In genomic region chr1:183117827-183118825, GRCm38 (mm10) we compare ENCODE assay signal across 10 mouse cellular contexts.
DNase-seq lines count a peak whose midpoint lies in the region; ATAC-seq lines count a peak whose summit lies in the region.
"Had no signal": no experiment of that assay in that cellular context is flagged by ENCODE, and none has a peak within 500 bp of the region (broad histone marks: within the 10 kb centered on the region; RNA-seq: fewer than 3 reads in every experiment).

No protein-coding gene starts in this region.

- peak; percentile 50 to 65 for DNase-seq in cerebellum, postnatal 10 days
- DNase-seq in cerebellum, adult 9-11 months: no peak
- DNase-seq in kidney, postnatal 4 days: peak; percentile 43 to 60
- no peak for DNase-seq in kidney, postnatal 25 days
- DNase-seq in forebrain, embryonic 14.5 days (ENCODE audit: low spot score): peak; percentile 85
- no peak for DNase-seq in midbrain, embryonic 10.5 days (ENCODE audit: low spot score)
- no peak for DNase-seq in thymus, postnatal 0 days (ENCODE audit: low spot score)
- no peak for DNase-seq in embryo, embryonic 9.5 days (ENCODE audit: extremely low spot score)
- DNase-seq: right cerebral cortex, postnatal 25 days had no signal

- H3K9ac ChIP-seq in forebrain, embryonic 14.5 days (ENCODE audit: low read length): 0 out of 2 replicates have a peak overlapping the region, but pooled peaks have one; percentile 6
- H3K9ac ChIP-seq: liver, embryonic 14.5 days had no signal

- no peak overlapping the region for H3K4me3 ChIP-seq in forebrain, embryonic 14.5 days (ENCODE audit: low read depth, low read length)
- no peak overlapping the region for H3K4me3 ChIP-seq in midbrain, embryonic 10.5 days

- no peaks in the 10 kb centered on the region for H3K36me3 ChIP-seq in forebrain, embryonic 14.5 days (ENCODE audit: control insufficient read depth, insufficient read depth, low read length)
- no peaks in the 10 kb centered on the region for H3K36me3 ChIP-seq in midbrain, embryonic 10.5 days

- H3K27ac ChIP-seq in forebrain, embryonic 14.5 days (ENCODE audit: low read depth, low read length): no peak overlapping the region
- peak overlapping the region; percentile 23; the same call in 1 of the 2 replicates for H3K27ac ChIP-seq in midbrain, embryonic 10.5 days (replicated peaks)
- H3K27ac ChIP-seq: liver, embryonic 14.5 days had no signal

- H3K4me2 ChIP-seq in forebrain, embryonic 14.5 days (ENCODE audit: low read length): no peak overlapping the region

- H3K4me1 ChIP-seq in forebrain, embryonic 14.5 days (ENCODE audit: control insufficient read depth, insufficient read depth, low read length): peaks cover 8% of the 10 kb centered on the region
- H3K4me1 ChIP-seq in midbrain, embryonic 10.5 days: peaks cover 13% of the 10 kb centered on the region

- peak; percentile 60 for ATAC-seq in forebrain, embryonic 14.5 days

- H3K27me3 ChIP-seq in forebrain, embryonic 14.5 days (replicated peaks; ENCODE audit: control insufficient read depth, insufficient read depth, low read length): no peaks in the 10 kb centered on the region
- no peaks in the 10 kb centered on the region for H3K27me3 ChIP-seq in midbrain, embryonic 10.5 days (ENCODE audit: low read depth, poor library complexity, severe bottlenecking)

- H3K9me3 ChIP-seq in forebrain, embryonic 14.5 days (replicated peaks; ENCODE audit: control insufficient read depth, low read length): no peaks in the 10 kb centered on the region
- H3K9me3 ChIP-seq in midbrain, embryonic 10.5 days (replicated peaks): no peaks in the 10 kb centered on the region

- WGBS in forebrain, embryonic 14.5 days: 33% methylated on average over 21 of the region's 21 CpGs
- WGBS in midbrain, embryonic 10.5 days: 83% methylated on average over 21 of the region's 21 CpGs

Comparison
In these comparisons a context has a peak if more than half of its experiments do, and no peak if none do; other contexts are left out.
1. DNase-seq: peak in cerebellum, postnatal 10 days (2 of 2), kidney, postnatal 4 days (2 of 2) and forebrain, embryonic 14.5 days (single experiment); none in cerebellum, adult 9-11 months (single experiment), kidney, postnatal 25 days (0 of 2), midbrain, embryonic 10.5 days (single experiment), thymus, postnatal 0 days (single experiment) and embryo, embryonic 9.5 days (single experiment).